Mouse (Mus musculus) retina, postnatal 1 day (tissue): ENCODE results near the gene Arpc2.

Experiments
- DNase-seq: peaks from one replicate; pipeline ENCODE4 v3.0.0-alpha.2; 2012

Gene Arpc2

GRCm38 (mm10) chr1:74235938-74236589, at the start of gene Arpc2:
Gene Arpc2 (plus strand): TSS chr1:74236084.
- DNase-seq, result peak; percentile 97

DNA sequence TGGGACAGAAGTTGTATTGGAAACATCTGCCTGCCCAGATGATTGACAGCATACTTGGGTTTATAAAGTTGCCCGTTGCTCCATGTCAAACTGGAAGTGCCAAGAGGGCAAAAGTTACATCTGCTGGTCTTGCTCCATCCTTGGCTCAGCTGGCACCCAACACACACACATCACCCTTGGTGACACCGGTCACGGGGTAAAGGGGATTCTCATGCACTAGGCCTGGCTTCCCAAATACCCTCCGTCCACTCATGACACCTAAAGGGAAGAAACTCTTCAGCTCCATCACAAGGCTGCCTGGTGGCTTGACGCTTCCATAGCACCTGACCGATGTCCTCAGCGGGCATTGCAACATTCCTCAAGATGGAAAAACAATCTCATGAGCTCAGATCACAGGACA, 45.4 kb upstream of the Arpc2 start:
- no peak for DNase-seq

GRCm38 (mm10) chr1:74192711-74193110, 43.2 kb upstream of the Arpc2 start:
- no peak for DNase-seq

- no peak for DNase-seq
Observed at GRCm38 (mm10) chr1:74194445-74194844, 41.4 kb upstream of the Arpc2 start, which contains the start of gene Cxcr1. Gene Cxcr1 (minus strand): TSS chr1:74194631.

DNA sequence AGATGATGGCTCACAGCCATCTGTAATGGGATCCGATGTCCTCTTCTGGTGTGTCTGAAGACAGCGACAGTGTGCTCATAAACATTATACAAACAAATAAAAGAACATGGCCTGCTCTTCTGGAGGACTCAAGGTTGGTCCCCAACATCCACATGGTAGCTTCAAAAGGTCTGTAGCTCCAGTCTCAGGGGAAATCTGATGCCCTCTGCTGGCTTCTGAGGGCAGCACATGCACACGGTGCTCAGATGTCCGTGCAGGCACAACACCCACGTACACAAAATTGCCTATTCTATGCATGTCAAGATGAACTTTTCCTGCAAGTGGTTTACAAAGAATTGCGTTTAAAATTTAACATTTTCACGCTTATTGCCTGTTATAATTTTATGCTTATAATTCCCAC, 39.9 kb upstream of the Arpc2 start:
- peak; percentile 45 for DNase-seq

- no peak for DNase-seq
Observed at GRCm38 (mm10) chr1:74196621-74197419, 39.1 kb upstream of the Arpc2 start.

GRCm38 (mm10) chr1:74197726-74198470, 38.0 kb upstream of the Arpc2 start:
- DNase-seq, result no peak

GRCm38 (mm10) chr1:74199046-74199445, 36.8 kb upstream of the Arpc2 start:
- no peak for DNase-seq

DNA sequence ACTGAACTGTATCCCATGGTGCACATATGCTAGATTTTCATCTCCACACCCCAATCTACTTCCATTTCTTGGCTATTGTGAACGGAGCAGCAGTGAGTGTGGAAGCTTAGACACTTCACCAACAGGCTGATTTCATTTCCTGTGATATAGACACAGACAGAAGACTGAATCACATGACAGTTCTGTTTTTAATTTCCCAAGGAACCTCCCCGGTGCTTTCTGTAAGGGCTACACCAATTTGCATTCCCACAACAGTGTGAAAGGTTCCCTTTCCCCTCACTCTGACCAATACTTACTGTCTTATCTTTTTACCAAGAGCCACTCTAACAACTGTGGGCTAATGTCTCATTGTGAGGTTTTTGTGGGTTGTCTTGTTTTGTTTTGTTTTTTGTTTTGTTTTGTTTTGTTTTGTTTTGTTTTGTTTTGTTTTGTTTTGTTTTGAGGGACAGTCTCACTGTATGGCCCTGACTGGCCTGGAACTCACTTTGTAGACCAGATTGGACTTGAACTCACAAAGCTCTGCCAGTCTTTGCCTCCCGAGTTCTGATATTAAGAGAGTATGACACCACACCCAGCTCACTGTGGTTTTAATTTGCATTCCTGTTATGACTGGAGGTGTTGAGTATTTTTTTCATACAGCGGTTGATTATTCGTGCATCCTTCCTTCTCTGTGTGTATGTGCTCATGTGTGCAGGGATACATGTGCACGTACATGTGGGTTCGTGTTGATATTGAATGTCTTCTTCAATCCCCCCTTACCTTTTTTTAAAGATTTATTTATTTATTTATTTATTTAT, 34.6 kb upstream of the Arpc2 start:
- DNase-seq, result no peak

GRCm38 (mm10) chr1:74203457-74203856, 32.4 kb upstream of the Arpc2 start:
- no peak for DNase-seq

DNA sequence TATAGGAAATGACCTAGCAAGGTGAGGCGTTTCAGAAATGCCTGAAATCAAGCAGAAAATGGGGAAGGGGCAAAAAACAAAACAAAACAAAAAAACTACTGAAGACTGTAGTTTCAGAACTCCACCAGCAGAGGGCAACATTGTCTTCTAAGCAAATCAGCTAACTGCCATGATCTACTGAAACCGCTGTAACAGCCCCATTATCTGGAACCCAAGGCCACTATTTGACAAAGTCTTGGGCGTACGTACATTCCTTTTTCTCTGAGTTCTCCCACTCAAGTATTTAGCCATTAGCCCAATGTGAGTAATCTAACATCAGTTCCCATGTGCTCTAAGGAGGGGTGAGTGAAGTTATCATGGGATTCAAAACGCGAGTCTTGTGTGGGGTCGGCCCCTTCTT, 30.0 kb upstream of the Arpc2 start:
- peak; percentile 69 for DNase-seq

GRCm38 (mm10) chr1:74206642-74207041, 29.2 kb upstream of the Arpc2 start:
- DNase-seq, result peak; percentile 21

DNA sequence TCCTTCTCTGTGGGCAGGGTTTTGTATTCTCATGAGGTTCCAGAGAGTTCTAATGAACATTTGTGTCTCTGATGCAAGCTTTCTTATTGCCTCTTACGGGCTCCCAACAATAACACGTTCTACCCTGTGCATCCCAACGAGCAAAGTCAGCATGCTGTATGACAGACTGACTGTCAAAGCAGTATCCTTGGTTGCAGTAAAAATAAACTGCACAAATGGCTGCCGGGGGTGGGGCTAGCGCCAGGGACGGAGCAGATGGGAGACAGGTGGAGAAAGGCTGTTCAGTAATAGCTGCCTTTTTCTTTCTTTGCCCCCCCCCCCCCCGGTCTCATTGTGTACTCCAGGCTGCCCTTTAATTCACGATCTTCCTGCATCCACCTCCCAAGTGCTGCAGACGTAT, 28.0 kb upstream of the Arpc2 start:
- no peak for DNase-seq

DNA sequence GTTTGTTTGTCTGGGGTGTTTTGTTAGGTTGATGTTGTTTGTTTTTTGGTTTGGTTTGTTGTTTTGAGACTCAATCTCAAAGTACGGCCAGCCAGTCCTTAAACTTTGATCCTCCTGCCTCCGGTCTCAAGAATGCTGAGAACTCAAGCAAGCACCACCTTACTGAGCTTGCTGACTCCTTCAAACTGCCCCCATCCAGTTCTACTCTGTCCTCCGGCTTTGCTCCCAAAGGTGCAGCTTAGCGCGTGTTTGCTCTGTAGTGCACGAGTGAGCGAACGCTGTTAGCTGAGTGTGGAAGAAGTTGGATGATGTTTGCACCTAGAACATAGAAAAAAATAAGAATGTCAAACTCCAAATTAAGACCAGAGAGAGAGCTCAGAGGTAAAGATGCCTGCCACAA, 26.9 kb upstream of the Arpc2 start:
- no peak for DNase-seq

DNA sequence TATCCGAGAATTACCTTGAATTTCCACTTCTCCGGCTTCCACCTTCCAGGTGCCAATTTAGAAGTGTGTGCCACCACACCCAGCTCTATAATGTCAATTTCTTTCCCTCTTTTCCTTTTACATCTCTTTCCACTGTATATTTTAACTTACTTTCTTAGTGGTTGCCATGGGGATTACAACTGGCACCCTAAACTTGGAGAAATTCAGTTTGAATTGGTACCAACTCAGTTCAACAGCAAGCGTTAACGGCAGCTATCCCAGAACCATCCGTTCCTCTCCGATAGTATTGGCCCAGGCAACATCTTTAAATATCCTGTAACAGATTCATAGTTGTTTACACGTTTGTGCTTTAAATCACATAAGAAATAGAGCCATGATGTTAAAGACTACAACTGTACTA, 16.0 kb upstream of the Arpc2 start:
- DNase-seq, result no peak

DNA sequence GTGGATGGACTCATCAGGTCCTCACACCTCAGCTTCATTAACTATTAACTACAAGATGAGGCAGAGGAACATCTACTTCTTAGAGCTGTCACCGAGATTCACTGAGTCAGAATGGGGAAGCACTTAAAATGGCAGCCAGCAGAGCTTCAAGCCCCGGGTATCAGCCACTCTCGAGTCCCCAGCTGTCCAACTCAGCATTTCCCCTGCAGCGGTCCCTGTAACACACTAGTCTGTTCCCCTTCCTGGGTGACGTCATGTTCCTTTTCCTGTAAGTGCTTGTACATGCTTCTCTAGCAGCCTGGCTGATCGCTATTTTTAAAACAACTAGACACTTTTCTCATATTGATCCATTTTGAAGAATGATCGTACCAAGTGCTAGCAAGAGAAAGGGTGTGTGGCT, 8.6 kb upstream of the Arpc2 start:
- DNase-seq, result no peak

DNA sequence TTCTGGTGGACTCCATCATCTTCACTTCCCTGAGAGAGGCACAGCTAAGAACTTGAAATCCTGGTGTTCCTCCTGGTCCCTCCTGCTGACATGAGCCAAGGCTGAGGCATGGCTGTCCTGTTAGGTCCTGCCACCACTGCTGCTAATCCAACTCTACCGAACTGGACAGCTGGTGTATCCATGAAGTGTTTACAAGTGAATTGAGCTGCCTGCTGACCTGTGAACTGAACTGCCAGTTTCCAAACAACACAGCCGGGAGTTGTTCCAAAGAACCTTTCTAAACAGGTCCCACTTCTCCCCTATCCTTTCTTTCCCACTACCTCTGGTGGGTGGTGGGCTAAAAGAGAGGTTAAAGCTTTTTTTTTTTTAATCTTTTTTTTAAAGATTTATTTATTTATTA, 5.9 kb upstream of the Arpc2 start:
- no peak for DNase-seq

DNA sequence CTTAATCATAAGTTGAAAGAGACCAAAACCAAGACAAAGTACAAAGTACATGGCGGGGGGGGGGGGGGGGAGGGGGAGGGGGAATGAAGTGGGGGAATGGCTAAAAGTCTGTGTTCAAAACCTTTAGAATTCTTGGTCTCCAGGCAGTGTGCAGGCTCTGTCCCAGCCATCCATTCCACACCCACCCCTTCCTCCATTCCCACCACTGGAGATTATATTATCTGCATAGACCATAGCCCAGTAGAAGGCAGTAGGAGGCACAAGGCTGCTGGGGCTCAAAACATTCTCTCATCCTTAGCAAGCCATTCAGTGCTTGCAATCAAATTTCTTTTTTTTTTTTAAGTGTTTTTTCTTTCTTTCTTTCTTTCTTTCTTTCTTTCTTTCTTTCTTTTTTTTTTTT, 4.9 kb upstream of the Arpc2 start:
- DNase-seq, result no peak

DNA sequence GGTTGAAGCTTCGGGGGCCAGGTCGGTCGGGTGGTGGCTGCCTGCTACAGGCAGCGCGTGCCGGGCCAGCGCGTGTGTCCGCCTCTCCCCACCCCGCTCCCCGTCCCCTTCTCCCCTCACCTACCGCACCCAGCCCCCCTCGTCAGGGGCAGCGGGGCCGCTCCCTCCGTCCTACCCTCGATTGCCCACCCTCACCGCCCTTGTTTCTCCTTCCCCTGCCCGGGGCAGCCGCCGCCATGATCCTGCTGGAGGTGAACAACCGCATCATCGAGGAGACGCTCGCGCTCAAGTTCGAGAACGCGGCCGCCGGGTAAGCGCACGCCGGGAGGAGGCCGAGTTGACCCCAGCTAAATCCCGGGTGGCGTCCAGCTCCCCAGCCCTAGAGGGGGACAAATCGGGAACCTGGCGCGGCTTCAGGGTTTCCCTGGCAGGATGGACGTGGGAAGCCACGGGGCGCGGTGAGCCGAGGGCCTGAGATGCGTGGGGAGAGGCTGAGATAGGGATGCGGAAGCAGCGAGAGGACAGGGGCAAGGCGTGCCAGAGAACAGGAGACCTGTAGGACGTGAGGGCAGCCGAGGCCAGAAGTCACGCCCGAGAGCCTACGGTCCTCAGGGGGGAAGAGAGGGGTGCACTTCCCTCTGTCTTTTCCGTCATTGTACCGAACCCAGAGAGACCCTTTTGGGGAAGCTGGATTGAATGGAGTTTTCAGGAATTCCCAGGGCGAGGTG, 870 bp downstream of the Arpc2 start:
- DNase-seq, result no peak

- DNase-seq, result no peak
Observed at GRCm38 (mm10) chr1:74237671-74238070, 1.8 kb downstream of the Arpc2 start.

DNA sequence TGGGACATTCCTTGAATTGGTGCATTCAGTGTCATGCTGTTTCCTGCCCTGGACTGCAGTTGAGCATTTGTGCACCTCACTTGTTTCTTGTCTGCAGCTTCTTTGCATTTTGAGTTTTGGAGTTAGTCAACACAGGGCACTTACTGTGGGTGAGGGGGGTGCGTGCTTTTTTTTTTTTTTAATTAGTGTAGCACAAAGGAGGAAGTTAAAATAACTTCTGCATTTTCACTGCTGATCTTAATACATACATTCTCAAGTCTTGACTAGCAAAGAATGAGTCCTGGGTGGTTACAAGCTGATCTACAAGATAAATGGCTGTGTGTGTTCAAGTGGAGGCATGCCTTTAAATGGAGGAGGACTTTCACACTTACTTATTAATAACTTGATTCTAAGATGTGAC, 2.3 kb downstream of the Arpc2 start:
- no peak for DNase-seq

GRCm38 (mm10) chr1:74239162-74239561, 3.3 kb downstream of the Arpc2 start:
- no peak for DNase-seq
